Mouse (Mus musculus) layer of hippocampus, adult 11-12 months (tissue): ENCODE results near the gene 4933421I07Rik.

Experiments
- DNase-seq: peaks from one replicate; pipeline ENCODE4 v3.0.0; 2022; ENCODE audit warnings: low spot score

Gene 4933421I07Rik

DNA sequence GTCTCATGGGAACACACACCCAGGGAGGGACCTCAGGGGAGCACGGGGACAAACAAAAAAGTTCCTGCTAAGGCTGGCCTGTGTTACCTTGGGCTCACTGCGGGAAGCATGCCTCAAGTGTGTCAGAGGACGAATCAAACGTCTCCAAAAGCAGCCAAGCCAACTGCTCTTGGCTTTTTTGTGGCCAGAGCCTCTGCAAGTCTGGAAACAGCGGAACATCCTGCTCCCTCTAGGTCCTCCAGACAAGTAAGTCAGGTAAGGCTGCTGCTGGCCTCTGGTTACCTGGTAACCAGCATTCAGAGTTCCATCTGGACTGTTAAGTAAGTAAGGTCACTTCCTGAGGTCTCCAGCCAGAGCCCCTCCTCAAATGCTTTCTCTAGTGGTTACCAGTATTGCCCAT is at the start of gene 4933421I07Rik:
4933421I07Rik (minus strand) TSS at position 271 of the 400 bp plus-strand sequence.
- DNase-seq = no peak

DNA sequence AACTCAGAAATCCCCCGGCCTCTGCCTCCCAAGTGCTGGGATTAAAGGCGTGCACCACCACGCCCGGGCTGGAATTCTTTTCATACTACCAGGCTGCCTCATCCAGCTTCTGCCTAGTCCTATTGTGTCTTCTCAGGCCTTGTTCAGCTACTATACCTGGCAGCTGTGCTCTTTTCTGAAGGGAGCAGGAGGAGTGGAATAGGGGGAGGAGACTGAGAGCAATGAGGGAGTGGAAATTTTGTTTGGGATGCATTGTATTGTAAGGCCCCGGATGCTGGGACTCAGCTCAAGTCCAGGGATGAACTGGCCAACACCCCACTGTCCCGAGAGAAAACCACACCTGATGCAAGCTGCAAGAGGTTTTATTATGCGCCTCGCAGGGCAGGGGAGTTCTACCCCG is 49.4 kb upstream of the 4933421I07Rik start:
- DNase-seq = no peak

DNA sequence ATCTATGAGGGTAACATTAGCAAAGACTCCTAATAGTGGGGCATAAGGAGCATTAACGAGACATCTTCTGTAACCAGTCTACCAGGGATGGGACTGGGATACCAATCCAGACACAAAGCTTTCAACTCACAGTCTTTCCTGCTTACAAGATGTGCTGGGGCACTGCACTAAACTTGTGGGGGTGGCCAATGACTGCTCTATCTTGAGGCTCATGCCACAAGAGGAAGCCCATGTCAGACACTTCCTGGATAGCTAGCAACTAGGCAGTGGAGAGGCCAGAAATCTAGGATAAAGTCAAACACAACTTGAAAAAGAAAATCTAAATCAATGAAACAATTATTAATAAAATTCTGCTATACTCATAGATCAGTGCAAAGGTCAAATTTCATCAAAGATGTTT is 48.3 kb upstream of the 4933421I07Rik start:
- no peak for DNase-seq

DNA sequence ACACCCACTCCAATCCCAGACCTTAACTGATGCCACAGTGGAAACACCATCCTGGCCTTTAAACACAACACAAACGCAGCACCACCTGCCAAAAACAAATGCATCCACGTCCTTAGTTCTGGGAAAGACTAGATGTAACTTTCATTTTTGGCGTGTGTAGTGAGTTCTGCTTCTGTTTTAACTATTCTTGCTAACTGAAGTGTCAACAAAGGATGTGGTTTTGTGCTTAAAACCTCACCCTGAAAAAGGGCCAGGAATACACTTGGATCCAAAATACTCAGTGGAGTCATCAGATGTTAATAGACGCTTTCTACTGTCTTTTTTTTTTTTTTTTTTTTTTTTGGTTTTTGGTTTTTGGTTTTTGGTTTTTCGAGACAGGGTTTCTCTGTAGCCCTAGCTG is 42.9 kb upstream of the 4933421I07Rik start:
- no peak for DNase-seq

DNA sequence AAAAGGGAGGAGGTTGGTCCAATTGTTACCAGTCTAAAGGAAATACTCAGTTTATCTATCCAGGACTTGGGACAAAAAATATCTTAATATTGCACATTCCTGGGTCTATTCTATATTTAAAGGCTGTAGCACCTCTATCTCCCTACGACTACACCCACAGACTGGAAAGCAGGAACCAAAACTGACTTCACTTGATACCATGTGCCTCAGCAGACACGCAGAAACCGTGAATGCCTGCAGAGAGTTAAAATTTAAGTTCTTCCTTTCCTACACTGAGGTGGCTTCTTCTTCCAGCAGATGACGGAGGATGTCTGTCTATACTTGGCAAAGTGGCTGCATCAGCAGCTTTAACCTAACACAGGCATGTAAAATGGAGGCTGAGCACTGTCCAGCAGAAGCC is 42.4 kb upstream of the 4933421I07Rik start:
- DNase-seq = no peak

DNA sequence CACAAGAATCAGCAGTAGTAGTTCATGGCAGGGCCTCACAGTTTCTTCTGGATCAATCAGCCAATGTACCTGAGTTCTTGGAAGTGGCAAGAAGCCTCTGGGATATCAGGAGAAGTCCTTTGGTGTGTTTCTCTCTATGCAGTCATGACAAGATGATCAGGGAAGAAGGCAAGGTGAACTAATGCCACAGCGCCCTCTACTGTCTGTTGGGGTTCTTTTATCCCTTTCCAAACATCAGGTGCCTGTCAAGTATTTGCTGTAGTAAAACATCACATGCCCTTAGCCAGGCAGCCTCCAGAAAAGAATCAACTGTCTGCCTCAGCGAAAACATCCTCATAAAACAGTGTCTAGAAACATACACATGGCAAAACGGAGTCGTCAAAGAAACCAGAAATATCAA is 6.7 kb upstream of the 4933421I07Rik start:
- no peak for DNase-seq

DNA sequence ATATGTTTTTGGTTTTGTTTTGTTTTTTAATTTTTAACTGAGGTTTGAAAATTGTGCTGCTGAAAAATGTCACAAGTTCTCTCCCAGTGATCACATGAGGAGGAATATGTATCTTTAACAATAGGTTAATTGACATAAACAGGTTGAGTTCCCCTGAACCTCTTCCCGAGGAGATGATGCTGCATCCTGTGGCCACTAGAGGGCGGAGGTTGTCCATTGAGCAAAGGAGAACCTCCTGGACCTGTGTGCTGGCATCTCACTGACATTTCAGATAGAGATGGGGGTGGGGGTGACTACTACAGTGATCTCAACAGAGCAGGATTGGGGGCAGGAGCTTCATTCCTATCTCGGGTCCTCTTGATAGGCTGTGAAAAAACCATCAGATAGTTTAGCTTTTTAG is 2.7 kb upstream of the 4933421I07Rik start:
- DNase-seq = no peak

DNA sequence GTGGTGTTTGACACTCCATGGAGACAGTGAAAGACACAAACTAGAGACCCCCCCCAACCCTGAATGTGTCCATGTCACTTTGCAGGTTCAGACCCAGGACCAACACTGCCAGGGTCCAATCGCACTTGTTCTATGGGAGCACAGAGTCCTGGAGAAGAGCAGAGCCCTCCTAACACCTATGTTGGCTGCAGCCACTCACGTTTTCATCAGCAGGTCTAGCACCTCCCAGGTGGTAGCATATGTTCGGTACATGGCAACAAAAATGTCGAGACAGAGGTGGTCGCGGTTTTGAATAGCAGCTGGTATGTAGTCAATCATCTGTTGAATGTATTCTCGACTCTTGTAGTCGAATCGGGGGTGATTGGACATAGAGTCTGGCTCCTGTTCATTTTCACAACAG is 568 bp downstream of the 4933421I07Rik start:
- no peak for DNase-seq
